Mouse (Mus musculus) thymus, postnatal 25 days (tissue): ENCODE measurements around the gene Nr1d1.

ENCODE experiments used
- DNase-seq: peaks from one replicate; pipeline ENCODE4 v3.0.0; 2022

Nr1d1 gene

DNA sequence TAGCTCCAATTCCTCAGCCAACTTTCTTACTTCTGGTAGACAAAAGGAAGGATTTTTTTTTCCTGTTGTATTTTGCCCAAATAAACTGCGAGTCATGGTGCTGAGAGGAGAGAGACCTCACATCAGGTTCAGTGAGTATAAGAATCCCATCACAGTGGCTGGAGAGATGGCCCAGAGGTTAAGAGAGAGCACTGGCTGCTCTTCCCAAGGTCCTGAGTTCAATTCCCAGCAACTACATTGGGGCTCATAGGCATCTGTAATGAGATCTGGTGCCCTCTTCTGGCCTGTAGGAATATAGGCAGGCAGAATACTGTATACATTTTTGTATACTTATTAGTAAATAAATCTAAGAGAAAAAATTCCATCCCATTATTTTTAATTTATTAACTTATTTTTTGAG is 12.6 kb upstream of the Nr1d1 start:
- DNase-seq = no peak

GRCm38 (mm10) chr11:98787229-98787628 is 12.1 kb upstream of the Nr1d1 start:
- no peak for DNase-seq

DNA sequence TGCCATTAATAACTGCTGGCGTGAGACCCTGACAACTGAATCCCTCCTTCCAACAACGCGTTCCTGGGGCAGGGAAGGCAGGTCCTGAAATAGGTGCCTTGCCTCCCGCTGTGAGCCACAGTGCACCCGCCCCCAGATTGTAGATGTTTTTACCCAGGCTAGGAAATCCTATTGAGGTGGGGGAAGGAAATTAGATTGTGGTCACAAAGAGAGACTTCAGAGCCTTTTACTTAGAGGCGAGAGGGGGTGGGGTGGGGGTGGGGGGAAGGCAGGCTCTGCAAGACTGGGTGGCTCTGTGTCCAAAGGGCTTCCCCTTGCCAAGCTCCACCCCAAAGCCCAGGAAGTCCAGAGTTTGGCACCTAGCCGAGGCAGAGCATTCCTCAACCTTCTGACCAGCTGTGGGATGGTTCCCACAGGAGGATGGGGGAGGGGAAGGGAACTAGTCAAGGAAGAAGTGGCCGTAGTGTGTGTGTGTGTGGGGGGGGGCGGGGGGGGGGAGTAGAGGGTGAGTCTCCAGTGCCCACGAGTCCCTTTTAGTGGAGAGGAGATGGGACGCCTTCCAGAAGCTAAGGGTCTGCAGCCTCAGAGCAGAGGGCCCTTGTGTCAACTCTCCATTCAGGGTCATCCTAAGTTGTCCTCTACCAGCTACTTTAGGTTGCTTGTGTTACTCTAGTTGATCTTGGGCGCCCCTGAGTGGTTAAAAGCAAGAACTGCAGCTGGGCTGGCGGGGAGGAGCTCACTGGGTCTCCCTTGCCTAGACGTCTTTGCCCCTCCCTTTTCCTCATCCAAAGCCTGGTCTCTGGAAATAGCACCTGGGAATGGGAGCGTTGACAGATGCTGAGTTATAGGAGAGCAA is 11.5 kb upstream of the Nr1d1 start:
- DNase-seq = peak; percentile 94

- DNase-seq = peak; percentile 82
Measured at GRCm38 (mm10) chr11:98785772-98786281, 10.7 kb upstream of the Nr1d1 start.

DNA sequence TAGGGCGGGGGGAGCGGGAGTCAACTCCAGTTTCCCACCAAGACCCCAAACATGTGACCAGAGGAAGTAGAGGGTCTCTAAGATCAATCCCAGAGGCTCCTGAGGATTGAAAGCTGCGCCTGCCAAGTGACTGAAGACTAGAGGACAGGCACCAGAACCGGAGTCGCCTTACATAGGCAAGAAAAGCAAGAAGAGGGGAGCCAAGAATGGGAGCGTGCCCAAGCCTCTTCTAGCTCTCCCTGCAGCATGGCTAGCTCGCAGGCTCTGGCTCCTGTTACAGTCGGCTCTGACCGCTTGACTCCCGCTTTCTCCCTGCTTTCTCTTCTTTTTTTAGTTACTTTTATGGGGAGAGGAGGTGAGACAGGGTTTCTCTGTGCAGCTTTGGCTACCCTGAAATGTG is 10.1 kb upstream of the Nr1d1 start:
- DNase-seq = no peak

GRCm38 (mm10) chr11:98784139-98784538 is 9.0 kb upstream of the Nr1d1 start:
- DNase-seq = no peak

DNA sequence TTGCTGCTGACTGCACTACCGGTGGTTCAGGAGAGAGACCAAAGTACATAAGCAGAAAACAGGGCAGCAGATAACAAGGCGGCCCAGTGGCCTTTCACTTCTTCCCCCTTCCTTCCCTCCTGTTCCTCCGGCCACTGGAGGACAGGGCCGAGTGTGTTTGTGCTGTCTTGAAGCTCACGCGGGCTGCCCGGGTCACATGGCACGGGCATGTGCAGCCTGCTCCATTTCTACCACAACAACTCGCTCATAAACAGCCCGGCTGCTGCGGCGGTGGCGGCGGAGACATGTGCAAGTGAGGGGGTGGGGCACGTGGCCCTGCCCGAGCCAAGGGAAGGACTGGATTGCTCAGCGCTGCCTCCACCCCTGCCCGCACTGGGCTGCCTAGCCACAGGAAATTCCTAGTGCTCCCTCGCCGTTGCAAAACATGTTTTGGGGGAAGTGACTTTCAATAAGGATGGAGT is 8.1 kb upstream of the Nr1d1 start:
- peak; percentile 82 for DNase-seq

DNA sequence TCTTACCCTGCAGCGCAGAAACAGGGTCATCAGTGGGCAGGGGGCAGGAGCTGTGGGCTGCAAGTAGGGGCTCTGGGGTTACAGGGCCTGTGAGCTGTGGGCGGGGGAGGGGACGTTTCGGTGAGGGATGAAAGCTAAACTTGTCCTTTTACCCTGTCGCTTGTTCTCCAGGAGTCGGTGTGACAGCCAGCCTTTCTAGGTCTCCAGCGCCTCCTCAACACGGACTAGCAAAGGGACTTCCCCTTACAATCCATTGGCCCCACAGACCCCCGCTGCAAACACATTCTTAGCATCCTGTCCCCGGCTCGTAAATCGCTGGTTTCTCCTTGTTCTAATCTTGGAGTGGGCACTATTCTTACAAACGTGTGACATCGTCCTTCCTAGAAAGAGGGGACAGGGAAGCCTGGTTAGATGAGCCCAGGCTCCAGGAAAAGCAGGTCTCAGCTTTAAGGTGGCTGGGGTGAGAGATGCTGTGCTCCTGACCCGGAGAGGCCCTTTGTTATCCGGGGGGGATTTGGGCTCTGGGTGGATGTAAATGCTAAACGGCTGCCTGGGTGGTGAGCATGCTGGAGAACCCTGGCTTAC is 7.6 kb upstream of the Nr1d1 start:
- DNase-seq = peak; percentile 33

DNA sequence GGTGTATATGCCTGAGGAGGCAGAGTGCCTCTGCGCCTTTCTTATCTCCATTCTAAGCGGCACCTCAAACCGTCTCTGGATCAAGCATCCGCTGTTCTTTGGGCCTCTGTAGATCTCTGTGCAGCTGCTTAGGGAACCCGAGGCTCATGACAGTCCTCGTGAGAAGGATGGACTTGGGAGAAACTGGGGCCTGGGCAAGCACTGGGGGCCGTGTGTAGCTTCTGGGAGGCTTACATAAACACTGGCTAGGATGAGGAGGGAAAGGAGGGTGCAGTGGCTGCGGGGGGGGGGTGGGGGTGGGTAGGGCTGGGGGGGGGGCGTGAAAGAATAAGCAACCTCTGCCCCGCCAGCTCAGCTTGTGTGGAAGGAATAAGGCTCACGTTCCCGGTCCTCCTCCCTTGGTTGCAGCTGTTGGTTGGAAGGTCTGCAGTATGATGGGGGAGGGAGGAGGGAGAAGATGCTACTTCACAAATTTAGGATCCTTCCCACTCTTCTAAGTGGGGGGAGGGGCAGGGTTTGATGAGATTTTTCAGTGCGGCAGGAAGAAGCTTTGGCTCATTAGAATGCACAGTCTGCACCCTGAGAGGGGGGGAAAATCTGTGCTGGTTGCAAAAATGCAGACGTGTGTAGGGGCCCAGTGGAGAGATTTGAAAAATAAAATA is 6.8 kb upstream of the Nr1d1 start:
- no peak for DNase-seq

GRCm38 (mm10) chr11:98777888-98778287 is 2.8 kb upstream of the Nr1d1 start:
- no peak for DNase-seq

DNA sequence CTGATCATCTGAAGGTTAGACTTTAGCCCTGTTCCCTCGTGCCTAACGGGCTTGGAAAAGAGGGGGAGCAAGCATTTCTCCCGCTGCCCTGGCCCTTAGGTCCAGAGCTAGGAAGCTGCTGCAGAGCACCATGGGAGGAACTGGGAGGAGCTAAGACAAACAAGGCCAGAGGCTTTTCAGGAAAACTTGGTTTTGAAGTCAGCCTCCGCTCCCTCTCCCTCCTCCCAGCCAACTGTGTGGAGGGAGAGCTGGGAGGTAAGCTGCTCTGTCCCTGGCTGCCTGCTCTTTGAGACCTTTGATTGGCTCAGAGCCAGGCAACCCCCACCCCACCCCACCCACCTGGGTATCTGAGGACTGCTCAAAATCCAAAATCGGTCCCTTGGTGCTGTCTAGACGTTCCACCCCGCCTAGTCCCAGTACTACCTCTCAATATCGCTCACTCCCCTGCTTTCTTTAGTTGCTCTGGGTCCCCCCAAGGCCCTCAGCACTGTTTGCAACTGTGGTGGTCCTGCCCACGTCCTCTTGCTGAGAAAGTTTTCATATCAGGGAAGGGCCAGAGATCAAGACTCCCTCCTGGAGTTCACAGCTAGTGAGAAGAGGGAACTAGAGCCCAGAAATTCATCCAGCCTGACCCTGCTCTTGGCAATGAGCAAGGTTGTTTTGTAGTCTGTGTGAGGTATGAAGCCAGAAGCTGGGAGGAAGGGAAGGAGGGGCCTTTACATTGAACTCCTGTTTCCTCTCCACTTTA is 1.9 kb upstream of the Nr1d1 start:
- DNase-seq = no peak

- no peak for DNase-seq
Measured at GRCm38 (mm10) chr11:98776052-98776764, 1.1 kb upstream of the Nr1d1 start.

DNA sequence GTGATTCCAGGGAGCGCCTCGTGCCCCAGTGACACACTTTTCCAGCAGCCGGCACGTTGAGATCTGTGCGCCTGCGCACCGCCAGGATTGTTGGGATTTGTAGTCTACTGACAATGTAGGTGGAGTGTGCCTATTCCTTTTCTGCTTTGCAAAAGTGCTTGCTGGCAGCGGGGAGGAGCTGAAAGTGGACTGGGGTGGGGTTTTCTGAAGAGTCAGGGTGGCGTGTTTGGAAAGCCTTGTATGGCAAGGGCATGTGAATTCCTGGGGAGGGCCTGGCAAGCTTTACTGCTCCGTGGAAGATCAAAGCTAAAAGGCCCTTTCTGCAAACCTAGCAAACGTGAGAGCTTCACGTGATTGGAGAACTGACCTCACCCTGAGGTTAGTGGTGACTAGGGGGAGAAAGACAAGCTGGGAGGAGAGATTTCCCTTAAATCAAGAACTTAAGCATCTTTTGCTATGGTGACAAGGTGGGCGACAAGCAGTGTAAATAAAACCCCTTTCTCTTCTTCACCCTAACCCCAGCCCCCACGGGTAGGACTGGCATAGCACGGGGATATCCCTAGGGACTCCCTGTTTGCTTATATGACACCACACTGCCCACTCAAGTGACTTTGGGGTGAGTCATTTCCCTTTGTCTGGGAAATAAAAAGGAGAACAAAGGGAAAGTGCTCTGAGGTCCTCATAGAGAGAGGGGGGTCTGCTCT is 367 bp upstream of the Nr1d1 start:
- peak; percentile 86 for DNase-seq

GRCm38 (mm10) chr11:98773635-98774295 is 1.4 kb downstream of the Nr1d1 start:
- DNase-seq = peak; percentile 97

GRCm38 (mm10) chr11:98772667-98773171 is 2.4 kb downstream of the Nr1d1 start:
- DNase-seq = no peak

DNA sequence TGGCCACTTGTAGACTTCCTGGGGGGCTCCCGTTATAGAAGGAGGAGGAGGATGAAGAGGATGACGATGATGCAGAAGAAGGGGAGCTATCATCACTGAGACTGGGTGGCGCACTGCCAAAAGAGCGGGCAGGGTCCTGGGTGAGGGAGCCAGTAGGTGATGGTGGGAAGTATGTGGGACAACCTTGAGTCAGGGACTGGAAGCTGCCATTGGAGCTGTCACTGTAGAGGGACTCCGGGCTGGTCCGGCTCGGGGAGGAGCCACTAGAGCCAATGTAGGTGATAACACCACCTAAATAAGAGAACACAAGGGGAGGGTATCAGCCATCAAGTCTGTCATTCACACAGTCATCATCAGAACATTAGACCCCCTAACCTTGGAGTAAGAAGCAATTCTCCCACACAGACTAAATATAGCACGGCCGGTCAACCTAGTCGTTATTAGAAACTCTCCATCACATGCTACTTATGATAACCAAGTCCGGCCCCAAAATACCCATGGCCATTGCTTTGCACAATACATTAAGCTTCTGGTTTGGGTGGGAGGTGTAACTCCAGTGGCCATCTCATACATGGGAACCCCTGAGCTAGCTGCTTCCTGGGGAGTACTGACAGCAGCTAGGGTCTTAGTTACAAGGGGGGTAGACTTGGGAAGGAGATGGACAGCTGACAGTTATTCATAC is 3.1 kb downstream of the Nr1d1 start:
- no peak for DNase-seq

DNA sequence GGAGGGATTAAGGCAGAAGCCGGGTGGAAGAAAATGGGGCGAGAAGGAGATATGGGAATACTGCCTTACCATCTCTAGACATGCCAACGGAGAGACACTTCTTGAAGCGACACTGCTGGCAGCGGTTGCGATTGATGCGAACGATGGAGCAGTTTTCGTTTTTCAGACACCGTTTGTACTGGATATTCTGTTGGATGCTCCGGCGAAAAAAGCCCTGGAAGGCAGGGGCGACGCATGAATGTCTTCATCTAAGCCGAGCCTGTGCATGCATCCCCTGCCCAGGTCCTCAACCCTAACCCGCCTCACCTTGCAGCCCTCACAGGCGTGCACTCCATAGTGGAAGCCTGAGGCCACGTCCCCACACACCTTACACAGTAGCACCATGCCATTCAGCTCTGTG is 4.0 kb downstream of the Nr1d1 start:
- DNase-seq = no peak

GRCm38 (mm10) chr11:98770096-98770975 is 4.8 kb downstream of the Nr1d1 start:
- no peak for DNase-seq
